In genomic region chr10:89531976-89532375, GRCm38 (mm10) we compare ENCODE assay signal across 11 mouse cellular contexts. TPM values are rescaled to one million over a fixed set of nuclear protein-coding genes. Genes with fewer than 3 reads are reported as not detected.
DNase-seq lines count a peak whose midpoint lies in the region; ATAC-seq lines count a peak whose summit lies in the region.
"Had no signal": no experiment of that assay in that cellular context is flagged by ENCODE, and none has a peak within 500 bp of the region (broad histone marks: within the 10 kb centered on the region; RNA-seq: fewer than 3 reads in every experiment).

No protein-coding gene starts in this region.

- intact Hi-C loops in left cerebral cortex, postnatal 4 days (cut with DNase I): no loop called here

- 56% methylated on average over 2 of the region's 2 CpGs for WGBS in liver, embryonic 15.5 days (ENCODE audit: insufficient replicate concordance)

- no peak overlapping the region for H3K9ac ChIP-seq in liver, embryonic 15.5 days
- H3K9ac ChIP-seq: hindbrain, embryonic 15.5 days had no signal

- no peaks in the 10 kb centered on the region; the same call in 1 of the 2 replicates for H3K4me1 ChIP-seq in liver, embryonic 15.5 days (replicated peaks)

- DNase-seq in heart, adult 11 months: peak; percentile 89
- no peak for DNase-seq in heart, postnatal 4 days
- DNase-seq in left cerebral cortex, postnatal 4 days: peak; percentile 4
- DNase-seq in left cerebral cortex, adult 18-20 months (ENCODE audit: low spot score in 2 of 2): no peak
- peak; percentile 61 for DNase-seq in Muller cell, postnatal 12 days (ENCODE audit: inconsistent ontology term)
- DNase-seq in left cerebral cortex, adult 8-10 months (ENCODE audit: low spot score in 2 of 2): no peak
- DNase-seq: right cerebral cortex, postnatal 14 days had no signal

- H3K36me3 ChIP-seq in liver, embryonic 15.5 days (replicated peaks): no peaks in the 10 kb centered on the region
- H3K36me3 ChIP-seq: hindbrain, embryonic 15.5 days had no signal

- no peaks in the 10 kb centered on the region for H3K27me3 ChIP-seq in liver, embryonic 15.5 days
- H3K27me3 ChIP-seq: hindbrain, embryonic 15.5 days had no signal

- peak overlapping the region; percentile 39; the same call in 1 of the 2 replicates for H3K27ac ChIP-seq in liver, embryonic 15.5 days (replicated peaks)
- H3K27ac ChIP-seq: heart, adult 2 months; hindbrain, embryonic 15.5 days; macrophage had no signal

- H3K4me2 ChIP-seq in liver, embryonic 15.5 days: peak overlapping the region; percentile 31
- H3K4me2 ChIP-seq: hindbrain, embryonic 15.5 days had no signal

- H3K9me3 ChIP-seq in liver, embryonic 15.5 days (replicated peaks): no peaks in the 10 kb centered on the region
- H3K9me3 ChIP-seq: hindbrain, embryonic 15.5 days had no signal

- peak; percentile 64 for ATAC-seq in liver, embryonic 15.5 days (ENCODE audit: insufficient read depth)

- H3K4me3 ChIP-seq in liver, embryonic 15.5 days (replicated peaks): no peak overlapping the region
- H3K4me3 ChIP-seq: heart, adult 2 months; hindbrain, embryonic 15.5 days had no signal

RNA-seq across cellular contexts. Expression of gene Nr1h4, which starts 1.4 kb away (rescaled TPM):
- total RNA-seq in heart, postnatal 4 days (2021): 1 to 10 TPM; 1.0 to 1.5 TPM
- under 1 TPM; 0.34 to 0.50 TPM for total RNA-seq in left cerebral cortex, postnatal 4 days (2021)
- total RNA-seq in left cerebral cortex, adult 18-20 months (2021): under 1 TPM in 1 of 2 experiments, not detected in 1; 0.21 TPM
- polyA plus RNA-seq in liver, embryonic 15.5 days (2015; fragmentation: Nextera tagmentation; extraction: Ambion mirVana): 5.4 and 6.2 TPM in 2 replicates
- total RNA-seq in left cerebral cortex, adult 8-10 months (2022): under 1 TPM in 3 of 4 experiments, not detected in 1; 0.16 to 0.30 (median 0.26) TPM
- polyA plus RNA-seq: hindbrain, embryonic 15.5 days; macrophage had no signal

Comparison
In these comparisons a context has a peak if more than half of its experiments do, and no peak if none do; other contexts are left out.
1. DNase-seq: peak in heart, adult 11 months (single experiment), left cerebral cortex, postnatal 4 days (single experiment) and Muller cell, postnatal 12 days (single experiment); none in heart, postnatal 4 days (single experiment), left cerebral cortex, adult 18-20 months (0 of 2) and left cerebral cortex, adult 8-10 months (0 of 2).